Mouse (Mus musculus): ENCODE measurements around the gene Bag3. TPM values are rescaled to one million over a fixed set of nuclear protein-coding genes. Genes with fewer than 3 reads are reported as not detected.
"Not testable (repeated sequence)": the region's sequence is repeated elsewhere in the genome, so short reads cannot be mapped to it uniquely, and the experiment has no call there.

Gene Bag3
- polyA plus RNA-seq, 1 experiment from 2014 or later: 21.1 TPM

DNA sequence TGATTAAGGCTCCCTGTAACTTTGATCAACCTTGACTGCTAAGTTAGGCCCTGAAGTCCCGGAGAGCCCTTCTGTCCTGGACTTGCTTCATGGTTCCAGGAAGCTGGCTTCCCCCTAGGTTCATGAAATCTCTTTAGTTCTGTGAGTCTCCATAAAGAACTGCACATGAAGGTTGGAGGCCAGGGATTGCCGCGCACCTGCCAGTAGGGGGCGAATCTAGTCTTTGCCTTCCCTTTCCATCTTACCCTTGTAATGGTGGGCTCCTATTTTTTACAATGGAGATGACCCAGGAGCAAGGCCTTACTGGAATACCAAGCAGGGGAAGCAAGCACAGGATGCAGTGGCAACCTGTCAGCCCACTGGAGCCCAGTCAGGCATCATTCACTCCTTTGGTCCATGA, 40.0 kb downstream of the Bag3 start:
- H3K4me1 ChIP-seq (ENCODE audit: control insufficient read depth, insufficient read depth, low read length): no peaks in the 10 kb centered on the region
- H3K4me3 ChIP-seq (ENCODE audit: low read depth, low read length): no peak overlapping the region
- 45% methylated on average over 4 of the region's 4 CpGs for WGBS (ENCODE audit: insufficient replicate concordance)
- no peak overlapping the region for H3K9ac ChIP-seq (ENCODE audit: low read depth, low read length)
- no peak for ATAC-seq (replicated peaks; ENCODE audit: insufficient number of reproducible peaks, low FRiP score, low TSS enrichment)
- H3K4me2 ChIP-seq: no peak overlapping the region
- no peak overlapping the region for H3K27ac ChIP-seq (ENCODE audit: low read depth, low read length)
- no peaks in the 10 kb centered on the region for H3K36me3 ChIP-seq (ENCODE audit: control insufficient read depth, insufficient read depth, low read length)
- no peaks in the 10 kb centered on the region for H3K9me3 ChIP-seq (replicated peaks; ENCODE audit: control insufficient read depth, low read length)
- H3K27me3 ChIP-seq (ENCODE audit: control insufficient read depth, insufficient read depth, low read length): no peaks in the 10 kb centered on the region

DNA sequence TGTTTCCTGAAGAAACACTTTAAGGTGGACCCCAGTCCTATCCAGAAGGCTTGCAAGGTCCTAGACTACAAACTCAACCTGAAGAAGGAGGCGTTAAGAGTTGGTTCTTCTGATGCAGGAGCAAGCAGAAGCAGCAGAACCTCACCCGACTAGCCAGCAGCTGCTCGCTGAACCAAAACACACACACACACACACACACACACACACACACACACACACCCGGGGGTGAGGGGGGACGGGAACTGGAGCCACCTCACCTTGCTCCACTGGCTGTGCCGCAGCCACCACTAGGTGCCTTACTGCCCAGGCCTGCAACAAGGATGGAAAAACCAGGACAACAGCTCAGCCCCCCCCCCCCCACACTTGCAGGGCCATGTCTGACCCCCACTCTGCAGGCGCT, 42.9 kb downstream of the Bag3 start:
- Histone ChIP-seq H3K9ac (ENCODE audit: low read depth, low read length) (no peak overlapping the region), H3K9me3 (replicated peaks; ENCODE audit: control insufficient read depth, low read length) (no peaks in the 10 kb centered on the region), H3K4me1 (ENCODE audit: control insufficient read depth, insufficient read depth, low read length) (no peaks in the 10 kb centered on the region), H3K27ac (ENCODE audit: low read depth, low read length) (no peak overlapping the region), H3K4me2 (no peak overlapping the region), H3K36me3 (ENCODE audit: control insufficient read depth, insufficient read depth, low read length) (no peaks in the 10 kb centered on the region), H3K4me3 (ENCODE audit: low read depth, low read length) (no peak overlapping the region), H3K27me3 (ENCODE audit: control insufficient read depth, insufficient read depth, low read length) (no peaks in the 10 kb centered on the region)
- WGBS (ENCODE audit: insufficient replicate concordance): 70% methylated on average over 7 of the region's 7 CpGs
- no peak for ATAC-seq (replicated peaks; ENCODE audit: insufficient number of reproducible peaks, low FRiP score, low TSS enrichment)

DNA sequence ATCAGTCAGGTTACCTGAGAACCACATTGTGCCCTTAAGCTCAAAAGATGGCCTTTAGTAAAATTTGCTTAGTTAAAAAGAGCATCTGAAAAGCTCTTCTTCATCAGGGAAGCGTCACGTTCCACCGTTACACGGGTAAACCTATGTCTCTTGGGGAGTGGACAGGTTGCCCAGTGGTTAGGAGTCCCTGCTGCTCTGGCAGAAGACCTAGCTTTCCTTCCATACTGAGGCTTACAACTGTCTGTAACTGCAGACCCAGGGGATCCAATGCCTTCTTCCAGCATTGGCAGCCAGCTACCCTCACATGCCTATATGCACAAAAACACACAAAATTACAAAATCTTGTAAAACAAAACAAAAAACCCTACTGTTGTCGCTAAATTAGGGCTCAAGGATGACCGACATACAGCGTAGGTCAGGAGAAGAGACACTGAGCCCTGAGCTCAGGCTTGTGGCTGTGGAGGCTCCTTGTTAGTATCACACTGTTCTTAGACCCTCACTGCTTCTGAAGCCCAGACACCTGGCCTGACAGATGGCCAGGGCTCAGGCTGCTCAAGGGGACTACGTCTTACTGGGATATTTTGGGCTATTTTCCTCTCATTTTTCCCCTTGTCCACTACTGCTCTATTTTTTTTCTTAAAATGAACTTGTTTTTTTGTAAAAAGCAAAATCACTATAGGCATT, 44.3 kb downstream of the Bag3 start:
- H3K4me3 ChIP-seq (ENCODE audit: low read depth, low read length): no peak overlapping the region
- 83% methylated on average over 8 of the region's 8 CpGs for WGBS (ENCODE audit: insufficient replicate concordance)
- H3K36me3 ChIP-seq (ENCODE audit: control insufficient read depth, insufficient read depth, low read length): no peaks in the 10 kb centered on the region
- no peaks in the 10 kb centered on the region for H3K27me3 ChIP-seq (ENCODE audit: control insufficient read depth, insufficient read depth, low read length)
- no peak for ATAC-seq (replicated peaks; ENCODE audit: insufficient number of reproducible peaks, low FRiP score, low TSS enrichment)
- H3K9ac ChIP-seq (ENCODE audit: low read depth, low read length): no peak overlapping the region
- H3K4me1 ChIP-seq (ENCODE audit: control insufficient read depth, insufficient read depth, low read length): no peaks in the 10 kb centered on the region
- H3K4me2 ChIP-seq: no peak overlapping the region
- no peak overlapping the region for H3K27ac ChIP-seq (ENCODE audit: low read depth, low read length)
- no peaks in the 10 kb centered on the region for H3K9me3 ChIP-seq (replicated peaks; ENCODE audit: control insufficient read depth, low read length)

DNA sequence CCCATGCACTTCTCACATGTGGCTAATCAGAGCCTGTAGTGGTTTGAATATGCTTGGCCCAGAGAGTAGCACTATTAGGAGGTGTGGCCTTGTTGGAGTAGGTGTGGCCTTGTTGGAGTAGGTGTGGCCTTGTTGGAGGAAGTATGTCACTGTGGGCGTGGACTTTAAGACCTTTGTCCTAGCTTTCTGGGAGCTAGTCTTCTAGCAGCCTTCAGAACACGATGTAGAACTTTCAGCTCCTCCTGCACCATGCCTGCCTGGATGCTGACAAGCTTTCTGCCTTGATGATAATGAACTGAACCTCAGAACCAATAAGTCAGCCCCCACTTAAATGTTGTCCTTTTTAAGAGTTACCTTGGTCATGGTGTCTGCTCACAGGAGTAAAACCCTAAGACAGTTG, 46.0 kb downstream of the Bag3 start:
- H3K4me3 ChIP-seq (ENCODE audit: low read depth, low read length); H3K9ac ChIP-seq (ENCODE audit: low read depth, low read length); H3K4me2 ChIP-seq; H3K27me3 ChIP-seq (ENCODE audit: control insufficient read depth, insufficient read depth, low read length); H3K4me1 ChIP-seq (ENCODE audit: control insufficient read depth, insufficient read depth, low read length); H3K27ac ChIP-seq (ENCODE audit: low read depth, low read length); ATAC-seq (replicated peaks; ENCODE audit: insufficient number of reproducible peaks, low FRiP score, low TSS enrichment); H3K9me3 ChIP-seq (replicated peaks; ENCODE audit: control insufficient read depth, low read length); H3K36me3 ChIP-seq (ENCODE audit: control insufficient read depth, insufficient read depth, low read length): not testable (repeated sequence)
- WGBS (ENCODE audit: insufficient replicate concordance): 88% methylated on average over 2 of the region's 2 CpGs

DNA sequence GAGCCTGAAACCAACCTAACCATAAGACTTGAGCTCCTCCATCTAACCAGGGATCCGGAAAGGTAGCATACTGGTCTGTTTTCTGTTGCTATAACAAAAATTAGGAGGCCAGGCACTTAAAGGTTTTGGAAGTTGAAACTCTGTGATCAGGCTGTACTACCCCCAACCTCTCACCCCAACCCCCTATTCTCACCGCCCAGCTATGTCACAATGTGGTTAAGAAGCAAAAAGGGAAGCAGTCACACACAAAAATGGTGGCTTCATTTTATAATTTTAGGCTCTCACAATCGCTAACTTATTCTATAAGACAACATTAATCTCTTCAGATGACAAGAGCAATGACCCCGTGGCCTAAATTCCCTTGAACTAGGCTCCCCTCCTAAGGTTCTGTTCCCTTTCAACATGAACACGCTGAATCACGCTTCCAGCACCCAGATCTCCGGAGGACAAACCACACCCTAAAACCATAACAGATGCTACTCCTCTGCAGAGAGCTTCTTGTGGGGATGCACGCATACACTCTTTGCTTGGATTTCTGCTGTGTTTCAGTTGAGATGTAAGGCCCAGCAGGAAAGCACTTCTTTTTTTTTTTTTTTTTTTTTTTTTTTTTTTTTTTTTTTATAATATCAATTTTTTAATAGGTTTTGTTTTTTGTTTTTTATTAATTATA, 46.7 kb downstream of the Bag3 start:
- Histone ChIP-seq H3K9ac (ENCODE audit: low read depth, low read length) (no peak overlapping the region), H3K9me3 (replicated peaks; ENCODE audit: control insufficient read depth, low read length) (no peaks in the 10 kb centered on the region), H3K4me2 (no peak overlapping the region), H3K27me3 (ENCODE audit: control insufficient read depth, insufficient read depth, low read length) (no peaks in the 10 kb centered on the region), H3K36me3 (ENCODE audit: control insufficient read depth, insufficient read depth, low read length) (no peaks in the 10 kb centered on the region), H3K27ac (ENCODE audit: low read depth, low read length) (no peak overlapping the region), H3K4me1 (ENCODE audit: control insufficient read depth, insufficient read depth, low read length) (no peaks in the 10 kb centered on the region), H3K4me3 (ENCODE audit: low read depth, low read length) (no peak overlapping the region)
- no peak for ATAC-seq (replicated peaks; ENCODE audit: insufficient number of reproducible peaks, low FRiP score, low TSS enrichment)
- 83% methylated on average over 8 of the region's 8 CpGs for WGBS (ENCODE audit: insufficient replicate concordance)

DNA sequence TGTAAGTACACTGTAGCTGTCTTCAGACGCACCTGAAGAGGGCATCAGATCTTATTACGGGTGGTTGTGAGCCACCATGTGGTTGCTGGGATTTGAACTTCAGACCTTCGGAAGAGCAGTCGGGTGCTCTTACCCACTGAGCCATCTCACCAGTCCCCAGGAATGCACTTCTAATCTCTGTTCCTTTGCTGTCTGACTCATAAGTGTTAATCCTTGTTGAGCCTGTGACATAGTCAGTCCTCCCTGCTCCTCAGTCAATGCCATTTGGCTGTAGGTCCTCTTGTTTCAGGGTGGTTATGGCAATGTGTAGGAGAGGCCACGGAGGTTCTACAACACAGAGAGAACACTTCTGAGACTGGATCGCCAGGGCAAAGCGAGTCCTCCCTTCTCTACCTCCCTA, 47.2 kb downstream of the Bag3 start:
- H3K9ac ChIP-seq (ENCODE audit: low read depth, low read length); ATAC-seq (replicated peaks; ENCODE audit: insufficient number of reproducible peaks, low FRiP score, low TSS enrichment); H3K36me3 ChIP-seq (ENCODE audit: control insufficient read depth, insufficient read depth, low read length); H3K4me1 ChIP-seq (ENCODE audit: control insufficient read depth, insufficient read depth, low read length); H3K4me2 ChIP-seq; H3K4me3 ChIP-seq (ENCODE audit: low read depth, low read length); H3K27ac ChIP-seq (ENCODE audit: low read depth, low read length); H3K27me3 ChIP-seq (ENCODE audit: control insufficient read depth, insufficient read depth, low read length); H3K9me3 ChIP-seq (replicated peaks; ENCODE audit: control insufficient read depth, low read length): not testable (repeated sequence)
- WGBS (ENCODE audit: insufficient replicate concordance): 85% methylated on average over 7 of the region's 7 CpGs

DNA sequence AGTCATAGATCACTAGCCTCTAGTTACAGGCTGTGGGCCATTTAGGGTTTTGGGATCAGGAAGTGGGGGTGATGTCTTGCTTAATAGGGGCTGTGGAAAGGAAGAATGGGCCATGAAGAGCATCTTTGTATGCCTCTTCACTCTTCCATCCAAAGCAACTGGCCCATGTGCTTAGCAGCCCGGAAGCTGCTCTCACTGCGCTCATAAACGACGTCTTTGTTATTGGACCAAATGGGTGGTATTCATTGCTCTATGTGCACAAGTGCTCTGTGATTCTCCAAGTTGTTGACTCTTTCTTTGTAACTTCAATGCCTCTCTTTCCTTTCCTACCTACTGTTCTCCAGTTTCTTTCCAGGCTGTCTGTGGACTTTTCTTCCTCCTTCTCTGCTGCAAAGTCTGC, 48.6 kb downstream of the Bag3 start:
- no peak overlapping the region for H3K4me3 ChIP-seq (ENCODE audit: low read depth, low read length)
- ATAC-seq (replicated peaks; ENCODE audit: insufficient number of reproducible peaks, low FRiP score, low TSS enrichment): no peak
- H3K36me3 ChIP-seq (ENCODE audit: control insufficient read depth, insufficient read depth, low read length): no peaks in the 10 kb centered on the region
- H3K4me1 ChIP-seq (ENCODE audit: control insufficient read depth, insufficient read depth, low read length): no peaks in the 10 kb centered on the region
- no peaks in the 10 kb centered on the region for H3K27me3 ChIP-seq (ENCODE audit: control insufficient read depth, insufficient read depth, low read length)
- no peak overlapping the region for H3K9ac ChIP-seq (ENCODE audit: low read depth, low read length)
- 80% methylated on average over 4 of the region's 4 CpGs for WGBS (ENCODE audit: insufficient replicate concordance)
- no peaks in the 10 kb centered on the region for H3K9me3 ChIP-seq (replicated peaks; ENCODE audit: control insufficient read depth, low read length)
- no peak overlapping the region for H3K27ac ChIP-seq (ENCODE audit: low read depth, low read length)
- H3K4me2 ChIP-seq: no peak overlapping the region

DNA sequence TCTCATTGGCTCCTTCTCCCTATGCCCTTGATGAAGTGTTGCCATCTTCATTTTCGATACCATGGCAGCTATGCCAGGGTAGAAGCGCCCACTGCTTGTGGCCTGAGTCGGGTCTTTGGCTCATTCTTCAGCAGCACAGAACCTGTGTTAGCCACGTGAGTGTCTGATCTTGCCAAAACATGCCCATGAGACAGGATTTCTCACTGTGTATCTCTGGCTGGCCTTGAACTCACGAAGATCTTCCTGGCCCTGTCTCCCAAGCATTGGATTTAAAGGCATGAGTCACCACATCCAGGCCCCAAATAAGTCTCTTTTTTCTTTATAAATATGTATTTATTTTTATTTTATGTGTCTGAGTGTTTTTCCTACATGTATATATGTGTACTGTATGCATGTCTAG, 51.8 kb downstream of the Bag3 start:
- Histone ChIP-seq H3K9me3 (replicated peaks; ENCODE audit: control insufficient read depth, low read length) (no peaks in the 10 kb centered on the region), H3K9ac (ENCODE audit: low read depth, low read length) (no peak overlapping the region), H3K4me2 (no peak overlapping the region), H3K27ac (ENCODE audit: low read depth, low read length) (no peak overlapping the region), H3K36me3 (ENCODE audit: control insufficient read depth, insufficient read depth, low read length) (no peaks in the 10 kb centered on the region), H3K27me3 (ENCODE audit: control insufficient read depth, insufficient read depth, low read length) (no peaks in the 10 kb centered on the region), H3K4me3 (ENCODE audit: low read depth, low read length) (no peak overlapping the region), H3K4me1 (ENCODE audit: control insufficient read depth, insufficient read depth, low read length) (no peaks in the 10 kb centered on the region)
- WGBS (ENCODE audit: insufficient replicate concordance): 81% methylated on average over 5 of the region's 5 CpGs
- ATAC-seq (replicated peaks; ENCODE audit: insufficient number of reproducible peaks, low FRiP score, low TSS enrichment): no peak

DNA sequence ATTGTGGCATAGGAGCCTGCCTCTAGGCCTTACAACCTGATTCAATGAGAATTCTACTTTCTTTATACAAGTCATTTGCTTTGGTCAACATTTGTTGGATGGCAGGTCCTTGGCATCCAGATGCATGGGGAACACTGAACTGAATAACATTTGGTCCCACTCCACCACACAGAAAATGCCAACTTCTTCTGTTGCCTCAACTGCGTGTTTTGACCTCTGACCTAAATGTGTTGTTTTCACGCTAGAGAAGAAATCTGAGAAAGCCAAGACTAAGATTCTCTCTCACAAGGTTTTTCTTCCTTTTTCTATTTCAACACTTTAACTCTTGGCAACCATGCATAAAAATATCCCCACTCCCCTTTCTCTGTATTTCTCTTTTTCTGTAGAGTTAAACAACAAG, 52.4 kb downstream of the Bag3 start:
- H3K4me3 ChIP-seq (ENCODE audit: low read depth, low read length): no peak overlapping the region
- no peak for ATAC-seq (replicated peaks; ENCODE audit: insufficient number of reproducible peaks, low FRiP score, low TSS enrichment)
- H3K4me2 ChIP-seq: no peak overlapping the region
- no peaks in the 10 kb centered on the region for H3K36me3 ChIP-seq (ENCODE audit: control insufficient read depth, insufficient read depth, low read length)
- H3K9ac ChIP-seq (ENCODE audit: low read depth, low read length): no peak overlapping the region
- H3K4me1 ChIP-seq (ENCODE audit: control insufficient read depth, insufficient read depth, low read length): no peaks in the 10 kb centered on the region
- 63% methylated on average over 2 of the region's 2 CpGs for WGBS (ENCODE audit: insufficient replicate concordance)
- no peaks in the 10 kb centered on the region for H3K27me3 ChIP-seq (ENCODE audit: control insufficient read depth, insufficient read depth, low read length)
- no peak overlapping the region for H3K27ac ChIP-seq (ENCODE audit: low read depth, low read length)
- H3K9me3 ChIP-seq (replicated peaks; ENCODE audit: control insufficient read depth, low read length): no peaks in the 10 kb centered on the region

Data from heart, embryonic 11.5 days (tissue).